Mouse (Mus musculus) heart, embryonic 14.5 days (tissue): Measurements from ENCODE around the gene Rabgap1l. TPM values are rescaled to one million over a fixed set of nuclear protein-coding genes. Genes with fewer than 3 reads are reported as not detected.
"Not testable (repeated sequence)": the region's sequence is repeated elsewhere in the genome, so short reads cannot be mapped to it uniquely, and the experiment has no call there.

ENCODE experiments used
- ATAC-seq: fragments of 200-750 bp; cut with Nextera tagmentation; 2 replicates; pipeline ENCODE4 v1.8.0; 2017; ENCODE audit warnings: low read depth, moderate TSS enrichment; ENCODE audit not compliant: insufficient number of reproducible peaks, insufficient read depth, low FRiP score
- H3K27ac ChIP-seq, 2 experiments: fragments of 200-500 bp in 1 of 2; fragments of 300-500 bp in 1 of 2; sonication (generic) in 1 of 2; replicated peaks in 1 of 2; 2 replicates each; pipeline ENCODE4 v1.5.1; 2012 to 2014; ENCODE audit warnings: low read depth in 2 of 2, low read length in 2 of 2, control low read depth in 1 of 2, mild to moderate bottlenecking in 1 of 2, mixed read lengths in 1 of 2; ENCODE audit not compliant: control insufficient read depth in 1 of 2, insufficient read depth in 1 of 2
- H3K27me3 ChIP-seq: fragments of 300-500 bp; sonication (generic); 2 replicates; pipeline ENCODE4 v1.6.1; 2014; ENCODE audit warnings: mild to moderate bottlenecking, low read length, control low read depth; ENCODE audit not compliant: control insufficient read depth, insufficient read depth
- H3K36me3 ChIP-seq: fragments of 300-500 bp; sonication (generic); 2 replicates; pipeline ENCODE4 v1.6.1; 2014; ENCODE audit warnings: mild to moderate bottlenecking, control low read depth, low read length, mixed read lengths; ENCODE audit not compliant: control insufficient read depth, insufficient read depth
- H3K4me1 ChIP-seq, 2 experiments: fragments of 200-500 bp in 1 of 2; fragments of 300-500 bp in 1 of 2; sonication (generic) in 1 of 2; 2 replicates each; pipeline ENCODE4 v1.6.1; 2012 to 2014; ENCODE audit warnings: low read length in 2 of 2, control low read depth in 1 of 2, mixed read lengths in 1 of 2; ENCODE audit not compliant: control insufficient read depth in 2 of 2, insufficient read depth in 2 of 2
- H3K4me2 ChIP-seq: fragments of 300-500 bp; sonication (generic); 2 replicates; pipeline ENCODE4 v1.6.1; 2014; ENCODE audit warnings: mild to moderate bottlenecking, low read length
- H3K4me3 ChIP-seq, 2 experiments: fragments of 200-500 bp in 1 of 2; fragments of 300-500 bp in 1 of 2; sonication (generic) in 1 of 2; 2 replicates each; pipeline ENCODE4 v1.5.1; 2012 to 2014; ENCODE audit warnings: low read length in 2 of 2, mild to moderate bottlenecking in 2 of 2, control low read depth in 1 of 2, low read depth in 1 of 2, moderate library complexity in 1 of 2; ENCODE audit not compliant: control insufficient read depth in 1 of 2, insufficient read depth in 1 of 2
- H3K9ac ChIP-seq: fragments of 300-500 bp; sonication (generic); 2 replicates; pipeline ENCODE4 v1.6.1; 2014; ENCODE audit warnings: mild to moderate bottlenecking, low read length
- H3K9me3 ChIP-seq: fragments of 300-500 bp; sonication (generic); 2 replicates; pipeline ENCODE4 v1.6.1; 2016; ENCODE audit warnings: low read length, control low read depth; ENCODE audit not compliant: control insufficient read depth
- WGBS: fragments of 180-500 bp; shearing (Covaris S2); extraction: QIAGEN DNeasy Blood & Tissue Kit; methylation state at CpG from one replicate; pipeline ENCODE4 v1.1.7; 2014; 5-methylcytosine and 5-hydroxymethylcytosine counted together
- polyA plus RNA-seq: library from polyadenylated mRNA; unstranded; fragments of >200 nt; fragmentation: Nextera tagmentation; extraction: Ambion mirVana; gene quantifications from 2 replicates; pipeline ENCODE4 v1.2.1, GENCODE M21; 2014

Rabgap1l gene
- polyA plus RNA-seq, 1 experiment from 2014 or later = 95.6 TPM

DNA sequence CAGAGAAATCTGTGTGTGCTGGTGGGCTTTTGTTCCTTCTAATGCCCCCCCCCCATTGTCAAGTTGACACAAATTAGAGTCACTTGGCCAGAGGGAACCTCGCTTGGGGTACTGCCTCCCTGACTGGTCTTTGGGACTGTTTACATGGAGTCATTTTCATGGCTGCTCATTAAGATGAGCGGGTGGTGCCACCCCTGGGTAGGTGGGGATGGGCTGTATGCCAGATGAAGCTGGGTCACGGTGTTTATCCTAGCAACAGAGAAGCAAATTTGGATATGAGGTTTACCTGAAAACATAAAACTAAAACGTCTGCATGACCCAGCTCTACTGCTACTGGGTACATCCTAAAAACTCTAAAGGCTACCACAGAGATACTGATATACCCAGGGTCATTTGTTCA lies 354.2 kb downstream of the Rabgap1l start:
- Histone ChIP-seq H3K27ac (no peak overlapping the region), H3K4me3 (no peak overlapping the region), H3K36me3 (no peaks in the 10 kb centered on the region), H3K9ac (no peak overlapping the region), H3K27me3 (no peaks in the 10 kb centered on the region), H3K9me3 (no peaks in the 10 kb centered on the region), H3K4me2 (no peak overlapping the region), H3K4me1 (no peaks in the 10 kb centered on the region)
- WGBS = 71% methylated on average over 4 of the region's 4 CpGs
- ATAC-seq = no peak

DNA sequence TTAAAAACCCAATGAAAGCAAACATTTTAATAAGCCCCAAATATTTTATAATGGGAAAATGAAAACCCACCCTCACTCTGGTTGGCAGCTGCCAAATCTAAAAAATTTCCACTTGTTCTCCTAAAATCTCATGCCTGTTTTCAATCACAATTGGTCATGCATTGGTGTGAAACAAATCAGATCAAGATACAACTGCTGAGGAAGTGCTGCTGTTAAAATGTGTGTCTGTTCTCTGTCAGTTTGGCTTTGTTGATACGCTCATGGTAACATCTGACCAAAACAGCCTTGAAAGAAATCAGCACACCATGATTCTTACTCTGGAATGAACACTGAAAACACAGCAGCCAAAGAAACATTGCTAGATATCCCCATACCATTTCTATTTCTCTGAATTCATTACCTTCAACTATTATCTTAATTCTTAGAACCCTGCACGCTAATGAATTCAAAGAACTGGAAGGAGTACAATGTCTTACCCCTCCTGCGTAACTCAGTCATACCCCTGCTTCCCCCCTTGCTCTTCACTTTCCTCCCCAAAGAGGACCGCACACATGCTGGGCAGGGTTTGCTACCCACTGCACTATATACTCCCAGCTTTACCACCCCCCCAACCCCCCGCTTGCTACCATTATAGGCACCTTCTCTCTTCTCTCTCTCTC lies 375.7 kb downstream of the Rabgap1l start:
- Histone ChIP-seq H3K9me3 (no peaks in the 10 kb centered on the region), H3K27ac (no peak overlapping the region), H3K27me3 (no peaks in the 10 kb centered on the region), H3K4me2 (no peak overlapping the region), H3K9ac (no peak overlapping the region), H3K4me3 (no peak overlapping the region), H3K4me1 (peaks cover 0 to 10% of the 10 kb centered on the region in 2 experiments; a peak in 1 of 4 replicates), H3K36me3 (no peaks in the 10 kb centered on the region)
- WGBS = 79% methylated on average over 5 of the region's 5 CpGs
- ATAC-seq = no peak

DNA sequence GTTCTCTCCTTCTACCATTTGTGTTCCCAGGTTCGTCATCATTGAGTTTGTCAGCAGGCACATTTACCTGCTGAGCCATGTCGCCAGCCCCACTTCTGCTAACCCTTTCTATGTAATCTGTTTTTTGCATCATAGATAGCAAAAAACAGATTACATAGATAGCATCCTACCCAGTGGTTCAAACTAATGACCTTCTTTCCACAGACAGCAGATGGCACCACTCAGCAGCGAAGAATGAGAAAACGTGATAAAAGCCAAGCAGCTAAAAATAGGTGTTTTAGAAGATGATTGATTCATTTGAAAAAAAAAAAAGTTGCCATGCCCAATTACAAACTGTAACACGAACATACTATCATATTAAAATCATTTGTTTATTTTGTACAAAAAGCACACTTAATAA lies 382.2 kb downstream of the Rabgap1l start:
- H3K9me3 ChIP-seq = no peaks in the 10 kb centered on the region
- H3K9ac ChIP-seq = no peak overlapping the region
- no peak for ATAC-seq
- no peak overlapping the region for H3K4me2 ChIP-seq
- no peaks in the 10 kb centered on the region for H3K27me3 ChIP-seq
- H3K27ac ChIP-seq = no peak overlapping the region
- 25% methylated on average over 5 of the region's 5 CpGs for WGBS
- H3K4me3 ChIP-seq = no peak overlapping the region
- no peaks in the 10 kb centered on the region for H3K36me3 ChIP-seq
- no peaks in the 10 kb centered on the region for H3K4me1 ChIP-seq

DNA sequence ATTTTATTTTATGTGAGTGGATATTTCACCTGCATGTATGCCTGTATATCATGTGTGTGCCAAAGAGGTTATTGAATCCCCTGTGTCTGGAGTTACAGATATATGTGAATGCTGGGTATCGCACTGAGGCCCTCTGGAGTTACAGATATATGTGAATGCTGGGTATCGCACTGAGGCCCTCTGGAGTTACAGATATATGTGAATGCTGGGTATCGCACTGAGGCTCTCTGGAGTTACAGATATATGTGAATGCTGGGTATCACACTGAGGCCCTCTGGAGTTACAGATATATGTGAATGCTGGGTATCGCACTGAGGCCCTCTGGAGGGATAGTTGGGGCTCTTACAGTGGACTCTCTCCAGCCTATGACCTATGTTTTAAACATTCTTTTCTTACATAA lies 383.3 kb downstream of the Rabgap1l start:
- H3K9ac ChIP-seq, H3K36me3 ChIP-seq, H3K9me3 ChIP-seq, ATAC-seq, H3K4me3 ChIP-seq, H3K4me2 ChIP-seq, H3K4me1 ChIP-seq, H3K27ac ChIP-seq, H3K27me3 ChIP-seq: not testable (repeated sequence)
- WGBS = 92% methylated on average over 4 of the region's 4 CpGs

DNA sequence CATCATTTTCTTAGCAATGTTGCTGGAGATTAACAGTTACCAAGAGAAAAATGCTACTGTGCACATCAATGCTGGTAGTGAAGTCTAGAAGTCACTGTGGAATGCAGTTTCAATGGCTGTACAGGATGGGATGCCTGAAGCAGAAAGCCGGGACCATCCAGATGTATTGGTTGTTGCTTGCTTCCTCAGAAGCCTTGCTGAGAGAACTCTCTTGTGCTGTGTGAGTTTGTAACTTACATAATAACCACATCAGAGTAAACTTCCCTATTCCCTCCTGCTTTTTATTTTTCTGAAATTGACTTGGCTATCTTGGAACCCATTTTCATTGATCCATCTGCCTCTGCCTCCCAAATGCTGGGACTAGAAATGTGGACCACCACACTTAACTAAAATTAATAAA lies 383.9 kb downstream of the Rabgap1l start:
- Histone ChIP-seq H3K4me2 (no peak overlapping the region), H3K36me3 (no peaks in the 10 kb centered on the region), H3K4me1 (no peaks in the 10 kb centered on the region), H3K27ac (no peak overlapping the region), H3K27me3 (no peaks in the 10 kb centered on the region), H3K9me3 (no peaks in the 10 kb centered on the region), H3K9ac (no peak overlapping the region), H3K4me3 (no peak overlapping the region)
- 48% methylated on average over 1 of the region's 1 CpGs for WGBS
- no peak for ATAC-seq

DNA sequence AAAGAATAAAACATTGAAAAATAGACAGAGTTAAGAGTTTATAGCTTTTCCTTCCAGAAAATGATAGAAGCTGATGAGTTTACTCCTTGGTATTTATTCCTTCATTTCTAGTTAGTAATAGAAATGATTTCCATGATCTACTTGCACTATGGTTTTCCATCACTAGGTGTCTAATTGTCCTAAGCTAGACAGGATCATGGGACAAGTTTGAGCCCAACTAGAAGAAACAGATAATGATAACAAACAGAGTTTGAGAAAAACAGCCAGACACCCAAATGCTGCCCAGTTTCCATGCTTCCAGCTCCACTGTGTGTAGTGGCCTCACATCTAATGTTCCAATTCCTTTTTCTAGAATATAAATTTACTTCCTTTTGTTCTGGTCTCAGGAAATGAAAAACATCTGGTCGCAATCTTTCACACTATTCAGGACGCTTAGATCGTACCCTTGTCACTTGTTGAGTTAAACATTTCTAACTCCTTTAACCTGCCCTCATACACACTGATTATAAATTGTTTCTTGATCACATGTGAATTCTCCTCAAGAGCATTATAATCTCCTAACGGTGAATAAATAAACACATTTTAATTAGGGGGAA lies 384.6 kb downstream of the Rabgap1l start:
- 67% methylated on average over 4 of the region's 4 CpGs for WGBS
- Histone ChIP-seq H3K27ac (no peak overlapping the region), H3K36me3 (no peaks in the 10 kb centered on the region), H3K27me3 (no peaks in the 10 kb centered on the region), H3K9me3 (no peaks in the 10 kb centered on the region), H3K4me2 (no peak overlapping the region), H3K4me1 (no peaks in the 10 kb centered on the region), H3K9ac (no peak overlapping the region), H3K4me3 (no peak overlapping the region)
- ATAC-seq = no peak

DNA sequence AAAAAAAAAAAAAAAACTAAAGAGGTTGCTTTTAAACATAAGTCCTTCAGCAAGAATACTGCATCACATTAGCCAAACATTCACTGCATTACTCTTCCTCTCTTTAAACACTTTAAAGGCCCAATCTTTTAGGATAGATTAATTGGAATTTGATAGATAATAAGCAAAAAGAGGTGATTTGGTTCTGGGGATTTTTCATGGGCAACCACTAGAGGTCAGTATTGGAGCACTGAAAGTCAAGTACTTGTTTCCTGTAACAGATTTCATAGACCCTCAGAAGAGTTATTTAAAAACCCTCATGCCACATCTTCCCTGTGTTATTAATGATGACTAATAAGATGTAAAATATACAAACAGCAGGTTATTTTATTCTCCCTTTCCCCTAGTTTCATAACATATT lies 393.6 kb downstream of the Rabgap1l start:
- H3K9ac ChIP-seq = no peak overlapping the region
- no peaks in the 10 kb centered on the region for H3K36me3 ChIP-seq
- no peak for ATAC-seq
- peaks cover 3 to 6% of the 10 kb centered on the region in 2 experiments; a peak in 3 of 4 replicates for H3K4me1 ChIP-seq
- H3K4me3 ChIP-seq = no peak overlapping the region
- no peak overlapping the region for H3K27ac ChIP-seq
- H3K9me3 ChIP-seq = no peaks in the 10 kb centered on the region
- H3K27me3 ChIP-seq = no peaks in the 10 kb centered on the region
- H3K4me2 ChIP-seq = no peak overlapping the region

DNA sequence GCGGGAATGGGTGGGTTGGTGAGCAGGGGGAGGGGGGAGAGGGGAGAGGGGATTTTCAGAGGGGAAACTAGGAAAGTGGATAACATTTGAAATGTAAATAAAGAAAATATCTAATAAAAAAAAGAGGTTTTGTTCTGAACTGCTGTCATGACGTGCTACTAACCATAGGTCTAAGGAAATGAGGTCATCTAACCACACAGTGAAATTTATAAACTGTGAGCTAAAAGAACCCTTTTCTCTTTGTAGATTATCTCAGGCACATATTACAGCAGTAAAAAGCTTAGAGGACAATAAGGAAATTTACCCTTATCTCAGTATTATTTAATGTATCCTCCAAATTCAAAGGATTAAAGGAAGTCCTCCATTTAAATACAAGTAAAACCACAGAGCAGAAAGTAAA lies 396.0 kb downstream of the Rabgap1l start:
- Histone ChIP-seq H3K27me3 (no peaks in the 10 kb centered on the region), H3K4me3 (no peak overlapping the region), H3K36me3 (no peaks in the 10 kb centered on the region), H3K4me2 (no peak overlapping the region), H3K27ac (no peak overlapping the region), H3K9ac (no peak overlapping the region), H3K9me3 (no peaks in the 10 kb centered on the region), H3K4me1 (peaks cover 3 to 6% of the 10 kb centered on the region in 2 experiments; a peak in 3 of 4 replicates)
- no peak for ATAC-seq
- 76% methylated on average over 2 of the region's 2 CpGs for WGBS
